Mouse (Mus musculus) kidney, embryonic 15.5 days (tissue): ENCODE data around the gene Zfp697. TPM values are rescaled to one million over a fixed set of nuclear protein-coding genes. Genes with fewer than 3 reads are reported as not detected.
"Not testable (repeated sequence)": the region's sequence is repeated elsewhere in the genome, so short reads cannot be mapped to it uniquely, and the experiment has no call there.

Experiments
- ATAC-seq: fragments of 200-750 bp; cut with Nextera tagmentation; replicated peaks from 2 replicates; pipeline ENCODE4 v1.8.0; 2017; ENCODE audit warnings: moderate TSS enrichment; ENCODE audit not compliant: low FRiP score
- H3K27ac ChIP-seq: fragments of 300-500 bp; sonication (generic); 2 replicates; pipeline ENCODE4 v1.5.1; 2015; ENCODE audit warnings: mild to moderate bottlenecking, inconsistent platforms
- H3K27me3 ChIP-seq: fragments of 300-500 bp; sonication (generic); 2 replicates; pipeline ENCODE4 v1.6.1; 2015; ENCODE audit warnings: inconsistent platforms
- H3K36me3 ChIP-seq: fragments of 300-500 bp; sonication (generic); 2 replicates; pipeline ENCODE4 v1.6.1; 2015; ENCODE audit warnings: inconsistent platforms
- H3K4me1 ChIP-seq: fragments of 300-500 bp; sonication (generic); 2 replicates; pipeline ENCODE4 v1.6.1; 2015; ENCODE audit warnings: inconsistent platforms
- H3K4me2 ChIP-seq: fragments of 300-500 bp; sonication (generic); 2 replicates; pipeline ENCODE4 v1.6.1; 2015; ENCODE audit warnings: moderate library complexity, mild to moderate bottlenecking, inconsistent platforms
- H3K4me3 ChIP-seq: fragments of 300-500 bp; sonication (generic); replicated peaks from 2 replicates; pipeline ENCODE4 v1.5.1; 2015; ENCODE audit warnings: mild to moderate bottlenecking, inconsistent platforms
- H3K9ac ChIP-seq: fragments of 300-500 bp; sonication (generic); 2 replicates; pipeline ENCODE4 v1.6.1; 2015; ENCODE audit warnings: mild to moderate bottlenecking, inconsistent platforms
- H3K9me3 ChIP-seq: fragments of 300-500 bp; sonication (generic); replicated peaks from 2 replicates; pipeline ENCODE4 v1.6.1; 2016; ENCODE audit warnings: inconsistent platforms
- WGBS: fragments of 180-500 bp; shearing (Covaris S2); methylation state at CpG from one replicate; pipeline ENCODE4 v1.1.7; 2015; ENCODE audit warnings: mixed read lengths; 5-methylcytosine and 5-hydroxymethylcytosine counted together
- polyA plus RNA-seq: library from polyadenylated mRNA; unstranded; fragments of >200 nt; fragmentation: Nextera tagmentation; extraction: Ambion mirVana; gene quantifications from 2 replicates; pipeline ENCODE4 v1.2.1, GENCODE M21; 2015

Zfp697 gene
- polyA plus RNA-seq, 1 experiment from 2014 or later, result 14.4 TPM

DNA sequence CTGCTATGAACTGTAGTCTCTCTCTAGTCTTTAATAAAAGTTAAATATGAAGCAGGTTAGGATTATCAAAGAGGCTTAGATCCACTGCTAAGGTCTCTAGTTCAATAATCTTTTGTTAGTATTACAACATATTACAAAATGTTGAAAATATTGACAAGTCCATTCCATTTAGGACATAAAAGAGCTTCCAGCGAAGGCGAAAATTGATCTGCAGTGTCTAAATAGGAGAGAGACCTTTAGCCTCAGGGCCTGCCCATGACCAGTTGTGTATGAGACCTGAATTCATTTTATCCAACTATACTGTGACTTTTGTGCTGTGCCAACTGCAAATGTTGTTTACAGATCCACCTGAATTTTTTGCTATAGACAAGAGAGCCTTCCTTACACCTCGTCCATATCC lies 247.4 kb downstream of the Zfp697 start:
- no peak overlapping the region for H3K27ac ChIP-seq
- H3K27me3 ChIP-seq, result no peaks in the 10 kb centered on the region
- no peak for ATAC-seq
- H3K4me2 ChIP-seq, result no peak overlapping the region
- WGBS, result 89% methylated on average over 3 of the region's 3 CpGs
- H3K36me3 ChIP-seq, result no peaks in the 10 kb centered on the region
- no peak overlapping the region for H3K9ac ChIP-seq
- H3K4me1 ChIP-seq, result no peaks in the 10 kb centered on the region
- H3K4me3 ChIP-seq, result no peak overlapping the region
- H3K9me3 ChIP-seq, result no peaks in the 10 kb centered on the region

DNA sequence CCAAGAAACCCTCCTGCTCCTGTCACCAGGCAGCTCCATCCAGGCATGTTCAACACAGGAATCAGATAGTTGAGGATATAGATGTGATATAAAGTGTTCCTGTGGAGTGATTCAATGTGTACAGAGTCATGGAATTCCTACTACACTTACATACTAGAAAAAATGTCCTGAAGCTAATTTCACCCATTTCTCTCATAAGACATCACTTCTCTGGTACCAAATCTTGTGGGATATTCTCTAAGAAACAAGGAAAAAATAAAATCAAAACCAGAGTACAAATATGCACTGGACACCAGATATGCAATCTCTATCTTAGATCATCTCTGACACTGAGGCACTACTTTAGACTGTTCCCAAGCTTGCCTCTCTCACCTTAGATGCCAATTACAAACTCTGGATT lies 247.9 kb downstream of the Zfp697 start, which contains the start of gene Hsd3b5:
Hsd3b5 (minus strand) TSS at position 101 of the 400 bp plus-strand sequence.
- no peak within 1 kb of the TSS for H3K9ac ChIP-seq
- H3K36me3 ChIP-seq, result no peaks in the 10 kb centered on the region
- H3K4me3 ChIP-seq, result no peak within 1 kb of the TSS
- H3K4me2 ChIP-seq, result no peak within 1 kb of the TSS
- ATAC-seq, result no peak
- no peaks in the 10 kb centered on the region for H3K4me1 ChIP-seq
- no peak within 1 kb of the TSS for H3K27ac ChIP-seq
- no peaks in the 10 kb centered on the region for H3K9me3 ChIP-seq
- H3K27me3 ChIP-seq, result no peaks in the 10 kb centered on the region

DNA sequence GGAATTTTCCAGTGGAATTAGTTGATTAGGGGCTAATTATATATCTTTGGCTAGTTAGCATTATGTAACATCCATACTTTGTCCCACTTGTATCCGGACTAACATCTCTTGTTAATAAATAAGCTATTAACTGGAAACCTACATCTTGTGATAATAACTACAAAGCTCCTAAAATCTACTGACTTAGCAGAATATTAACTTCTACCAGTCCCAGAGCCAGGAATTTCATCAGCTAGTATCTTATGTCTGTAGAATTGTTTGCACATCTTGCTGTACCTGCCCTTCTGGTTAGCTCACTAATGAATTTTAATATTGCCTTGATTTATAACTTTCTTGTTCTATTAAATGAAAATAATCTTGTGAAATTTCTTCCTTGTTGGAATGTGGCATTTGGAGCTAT lies 252.9 kb downstream of the Zfp697 start:
- ATAC-seq, result no peak
- Histone ChIP-seq H3K4me3 (no peak overlapping the region), H3K9me3 (no peaks in the 10 kb centered on the region), H3K4me2 (no peak overlapping the region), H3K9ac (no peak overlapping the region), H3K4me1 (no peaks in the 10 kb centered on the region), H3K27me3 (no peaks in the 10 kb centered on the region), H3K36me3 (no peaks in the 10 kb centered on the region), H3K27ac (no peak overlapping the region)
- 63% methylated on average over 1 of the region's 1 CpGs for WGBS

DNA sequence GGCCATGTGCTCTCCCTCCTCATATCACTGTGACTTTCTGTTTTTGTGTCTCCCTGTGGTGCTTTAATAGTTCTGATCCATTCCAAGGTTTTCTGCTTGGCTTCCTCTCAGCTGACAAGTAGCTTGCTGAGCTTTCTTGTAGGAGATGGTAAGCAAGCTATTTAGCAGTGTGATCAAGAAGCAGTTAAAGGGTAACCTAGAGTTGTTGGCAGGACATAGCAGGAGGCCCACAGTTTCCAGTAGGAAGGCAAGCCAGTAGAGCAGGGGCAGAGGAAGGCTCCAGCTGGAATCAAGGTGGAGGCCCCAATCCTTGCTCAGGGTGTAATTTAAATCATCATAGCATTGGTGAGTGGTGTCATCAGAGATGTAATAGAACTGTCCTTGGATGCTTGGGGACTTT lies 298.5 kb downstream of the Zfp697 start:
- H3K36me3 ChIP-seq, result no peaks in the 10 kb centered on the region
- peak overlapping the region; percentile 30; the same call in 1 of the 2 replicates for H3K27ac ChIP-seq
- ATAC-seq, result no peak
- no peaks in the 10 kb centered on the region for H3K9me3 ChIP-seq
- H3K4me2 ChIP-seq, result no peak overlapping the region
- no peaks in the 10 kb centered on the region for H3K27me3 ChIP-seq
- no peaks in the 10 kb centered on the region for H3K4me1 ChIP-seq
- H3K4me3 ChIP-seq, result no peak overlapping the region
- H3K9ac ChIP-seq, result no peak overlapping the region

DNA sequence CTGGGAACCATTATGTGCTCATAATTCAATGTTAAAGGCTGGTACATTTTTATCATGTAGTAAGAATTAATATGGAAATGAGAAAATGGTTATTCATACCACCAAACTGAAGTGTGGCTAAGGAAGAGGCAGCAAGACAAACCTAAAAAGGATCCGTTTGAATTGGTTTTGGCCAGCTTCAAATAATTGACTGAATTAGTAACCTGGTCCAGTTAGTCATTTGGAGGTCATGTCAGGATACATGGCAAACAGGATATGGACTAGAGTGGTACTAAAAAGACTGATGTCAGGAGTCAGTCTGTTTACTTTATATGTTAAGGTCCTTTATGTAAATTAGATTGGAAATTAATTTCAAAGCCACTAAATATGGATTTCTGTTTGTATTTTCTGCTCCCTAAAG lies 300.1 kb downstream of the Zfp697 start:
- Histone ChIP-seq H3K27ac (no peak overlapping the region), H3K36me3 (no peaks in the 10 kb centered on the region), H3K4me1 (no peaks in the 10 kb centered on the region), H3K9me3 (no peaks in the 10 kb centered on the region), H3K4me3 (no peak overlapping the region), H3K4me2 (no peak overlapping the region), H3K9ac (no peak overlapping the region), H3K27me3 (no peaks in the 10 kb centered on the region)
- ATAC-seq, result no peak
- 68% methylated on average over 1 of the region's 1 CpGs for WGBS

DNA sequence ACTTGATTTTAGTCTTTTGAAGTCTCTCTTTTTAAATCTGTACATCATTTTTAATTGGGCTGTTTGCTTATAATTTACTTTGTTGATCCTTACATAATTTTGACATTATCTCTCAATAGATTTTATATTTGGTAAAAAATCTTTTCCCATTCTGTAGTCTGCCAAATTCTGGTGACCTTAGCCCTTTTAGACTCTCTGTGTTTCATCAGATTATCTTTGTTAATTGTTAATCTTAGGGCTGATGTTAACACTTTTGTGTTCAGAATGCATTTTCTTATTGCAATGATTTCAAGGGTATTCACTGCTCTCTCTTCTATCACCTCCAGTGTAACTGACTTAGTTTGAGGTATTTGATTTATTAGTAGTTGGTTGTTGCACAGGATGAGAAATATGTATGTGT lies 338.5 kb downstream of the Zfp697 start:
- no peak for ATAC-seq
- no peaks in the 10 kb centered on the region for H3K4me1 ChIP-seq
- no peaks in the 10 kb centered on the region for H3K36me3 ChIP-seq
- H3K9ac ChIP-seq, result no peak overlapping the region
- no peaks in the 10 kb centered on the region for H3K27me3 ChIP-seq
- H3K4me3 ChIP-seq, result no peak overlapping the region
- no peaks in the 10 kb centered on the region for H3K9me3 ChIP-seq
- no peak overlapping the region for H3K4me2 ChIP-seq
- no peak overlapping the region for H3K27ac ChIP-seq

DNA sequence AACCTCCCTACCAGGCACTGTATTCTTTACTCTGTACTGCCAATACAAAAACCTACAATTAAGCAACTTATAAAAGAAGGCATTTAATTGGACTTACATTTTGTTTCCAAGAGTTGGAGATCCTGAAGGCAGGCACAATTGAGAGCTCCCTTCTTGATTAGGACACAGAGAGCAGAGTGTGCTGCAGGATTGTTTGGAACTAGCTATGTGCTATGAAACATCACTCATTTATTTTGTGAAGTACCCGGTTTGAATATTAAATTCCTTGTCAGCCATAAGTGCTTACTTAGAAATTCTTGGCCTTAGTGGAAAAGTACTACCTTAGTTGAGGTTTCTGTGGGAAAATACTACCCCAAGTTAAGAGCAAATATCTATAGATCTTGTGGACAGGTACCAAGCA lies 342.1 kb downstream of the Zfp697 start, which contains the start of gene Hsd3b2:
Hsd3b2 (minus strand) TSS at position 168 of the 400 bp plus-strand sequence.
- H3K4me1 ChIP-seq, result no peaks in the 10 kb centered on the region
- H3K36me3 ChIP-seq, result no peaks in the 10 kb centered on the region
- no peak within 1 kb of the TSS for H3K4me2 ChIP-seq
- H3K9me3 ChIP-seq, result no peaks in the 10 kb centered on the region
- H3K9ac ChIP-seq, result no peak within 1 kb of the TSS
- no peak within 1 kb of the TSS for H3K4me3 ChIP-seq
- no peak within 1 kb of the TSS for H3K27ac ChIP-seq
- no peaks in the 10 kb centered on the region for H3K27me3 ChIP-seq
- WGBS, result 80% methylated on average over 1 of the region's 1 CpGs
- no peak for ATAC-seq

DNA sequence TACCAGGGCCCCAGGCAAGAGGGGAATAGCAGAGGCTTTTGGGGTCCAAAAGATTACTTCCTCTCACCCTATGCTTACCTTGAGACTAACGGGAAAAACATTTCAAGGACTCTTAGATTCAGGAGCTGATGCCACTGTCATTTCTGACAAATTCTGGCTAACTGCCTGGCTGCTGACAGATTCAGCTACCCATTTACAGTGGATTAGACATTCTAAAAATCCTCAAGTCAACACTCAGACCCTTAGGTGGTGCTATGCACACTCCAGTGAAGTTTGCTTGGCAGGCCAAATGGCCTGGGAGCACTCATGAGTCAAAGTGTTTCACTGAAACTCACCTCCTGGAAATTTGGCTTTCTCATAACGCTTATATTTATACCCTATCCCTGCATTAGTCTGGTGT lies 344.0 kb downstream of the Zfp697 start:
- Histone ChIP-seq H3K9ac (no peak overlapping the region), H3K4me1 (no peaks in the 10 kb centered on the region), H3K4me2 (no peak overlapping the region), H3K9me3 (no peaks in the 10 kb centered on the region), H3K27ac (no peak overlapping the region), H3K4me3 (no peak overlapping the region), H3K27me3 (no peaks in the 10 kb centered on the region), H3K36me3 (no peaks in the 10 kb centered on the region)
- WGBS, result 85% methylated on average over 2 of the region's 2 CpGs
- no peak for ATAC-seq

DNA sequence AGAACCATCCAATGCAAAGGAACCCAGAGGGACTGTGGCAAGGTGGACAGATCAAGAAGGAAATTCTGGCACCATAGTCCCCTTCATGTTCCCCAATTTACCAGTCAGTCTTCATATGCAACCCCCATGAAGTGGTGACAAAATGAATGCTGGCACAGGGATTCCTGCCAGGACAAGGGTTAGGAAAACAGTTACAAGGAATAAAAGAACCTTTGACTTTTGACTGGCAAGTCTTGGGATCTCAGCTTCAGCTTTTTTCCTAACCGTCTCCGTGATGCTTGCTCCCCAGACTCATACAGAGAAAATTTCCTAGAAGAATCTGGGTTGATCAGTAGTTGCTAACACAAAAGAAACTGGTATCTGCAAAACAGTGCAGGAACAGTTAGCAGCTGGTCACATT lies 351.5 kb downstream of the Zfp697 start:
- H3K4me1 ChIP-seq, result no peaks in the 10 kb centered on the region
- no peaks in the 10 kb centered on the region for H3K27me3 ChIP-seq
- no peaks in the 10 kb centered on the region for H3K36me3 ChIP-seq
- H3K27ac ChIP-seq, result no peak overlapping the region
- WGBS, result 90% methylated on average over 2 of the region's 2 CpGs
- no peak overlapping the region for H3K9ac ChIP-seq
- H3K4me3 ChIP-seq, result no peak overlapping the region
- no peak for ATAC-seq
- no peaks in the 10 kb centered on the region for H3K9me3 ChIP-seq
- no peak overlapping the region for H3K4me2 ChIP-seq

DNA sequence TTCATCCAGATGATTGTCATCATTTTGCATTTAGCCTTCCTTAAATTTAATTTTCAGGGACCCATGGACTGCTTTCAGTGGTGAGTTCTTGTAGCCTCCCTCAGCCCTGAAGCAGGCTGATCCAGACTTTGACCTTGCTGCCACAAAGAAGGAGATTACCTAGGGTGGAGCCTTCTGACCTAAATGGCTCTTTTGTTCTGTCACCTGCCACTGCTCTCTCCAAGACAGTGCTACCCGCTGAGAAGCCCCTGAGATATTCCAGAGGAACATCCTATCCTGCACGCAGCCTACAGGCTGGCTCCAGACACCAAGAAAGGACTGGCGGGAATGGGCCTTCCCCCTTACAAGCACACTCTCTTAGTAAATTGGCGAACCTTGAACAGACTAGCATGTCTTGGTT lies 352.1 kb downstream of the Zfp697 start:
- H3K4me2 ChIP-seq, result no peak overlapping the region
- no peaks in the 10 kb centered on the region for H3K4me1 ChIP-seq
- H3K9me3 ChIP-seq, result no peaks in the 10 kb centered on the region
- no peak overlapping the region for H3K4me3 ChIP-seq
- no peaks in the 10 kb centered on the region for H3K27me3 ChIP-seq
- whole genome bisulfite sequencing, result 75% methylated on average over 4 of the region's 4 CpGs
- no peak overlapping the region for H3K9ac ChIP-seq
- H3K36me3 ChIP-seq, result no peaks in the 10 kb centered on the region
- ATAC-seq, result no peak
- H3K27ac ChIP-seq, result no peak overlapping the region

DNA sequence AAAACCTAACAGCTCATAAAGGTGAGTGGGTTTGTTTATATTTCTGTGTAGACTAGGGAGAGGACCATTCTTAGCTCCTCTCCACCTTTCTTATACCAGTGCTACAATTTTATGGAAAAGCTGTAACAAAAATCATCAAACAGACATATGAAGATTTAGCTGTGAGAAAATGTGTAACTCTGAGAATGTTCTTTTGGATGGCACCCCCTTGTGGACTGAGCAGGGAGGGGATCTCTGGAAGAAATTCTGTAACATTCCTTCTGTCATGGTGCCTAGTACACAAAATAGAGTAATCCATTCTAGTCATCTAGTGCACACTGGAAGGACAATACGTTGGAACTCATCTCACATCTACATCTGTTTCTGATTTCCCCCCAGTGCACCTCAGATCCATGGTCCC lies 358.8 kb downstream of the Zfp697 start:
- H3K9me3 ChIP-seq, H3K4me1 ChIP-seq, H3K27ac ChIP-seq, H3K4me3 ChIP-seq, H3K9ac ChIP-seq, H3K36me3 ChIP-seq, H3K27me3 ChIP-seq, ATAC-seq, H3K4me2 ChIP-seq: not testable (repeated sequence)
- 61% methylated on average over 1 of the region's 1 CpGs for WGBS

DNA sequence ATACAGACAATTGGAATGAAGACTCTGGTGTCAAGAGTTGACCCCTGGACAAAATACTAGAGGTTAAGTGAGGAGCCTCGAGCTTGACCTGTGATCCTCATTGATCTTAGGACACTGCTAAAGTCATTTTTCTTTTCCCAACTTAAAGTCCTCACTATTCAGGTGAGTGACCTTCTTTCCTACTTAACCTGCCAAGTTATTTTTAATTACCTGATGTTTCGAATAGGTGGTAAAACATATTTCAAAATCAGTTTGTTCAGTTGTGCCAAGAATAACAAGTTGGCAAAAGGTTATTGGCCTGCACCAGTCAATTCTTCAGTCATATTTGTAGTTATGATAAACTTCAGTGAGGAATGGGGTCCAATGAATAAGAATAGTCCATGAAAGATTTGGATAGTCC lies 369.9 kb downstream of the Zfp697 start:
- H3K4me2 ChIP-seq, result no peak overlapping the region
- H3K9ac ChIP-seq, result no peak overlapping the region
- H3K4me1 ChIP-seq, result no peaks in the 10 kb centered on the region
- H3K27me3 ChIP-seq, result no peaks in the 10 kb centered on the region
- no peak for ATAC-seq
- H3K27ac ChIP-seq, result no peak overlapping the region
- 58% methylated on average over 2 of the region's 2 CpGs for WGBS
- H3K4me3 ChIP-seq, result no peak overlapping the region
- H3K9me3 ChIP-seq, result no peaks in the 10 kb centered on the region
- H3K36me3 ChIP-seq, result no peaks in the 10 kb centered on the region

DNA sequence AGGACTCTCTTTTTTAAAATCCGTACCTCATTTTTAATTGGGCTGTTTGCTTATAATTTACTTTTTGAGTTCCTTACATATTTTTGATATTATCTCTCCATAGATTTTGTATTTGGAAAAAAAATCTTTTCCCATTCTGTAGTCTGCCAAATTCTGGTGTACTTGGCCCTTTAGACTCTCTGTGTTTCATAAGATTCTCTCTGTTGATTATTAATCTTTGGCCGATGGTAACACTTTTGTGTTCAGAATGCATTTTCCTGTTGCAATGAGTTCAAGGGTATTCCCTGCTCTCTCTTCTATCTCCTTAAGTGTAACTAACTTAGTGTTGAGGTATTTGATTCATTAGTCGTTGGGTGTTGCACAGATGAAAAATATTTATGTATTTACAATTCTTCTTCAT lies 374.6 kb downstream of the Zfp697 start:
- 87% methylated on average over 3 of the region's 3 CpGs for WGBS
- H3K27me3 ChIP-seq, result no peaks in the 10 kb centered on the region
- H3K9me3 ChIP-seq, result no peaks in the 10 kb centered on the region
- no peak overlapping the region for H3K9ac ChIP-seq
- no peak overlapping the region for H3K4me3 ChIP-seq
- no peak overlapping the region for H3K27ac ChIP-seq
- no peaks in the 10 kb centered on the region for H3K4me1 ChIP-seq
- no peak for ATAC-seq
- H3K4me2 ChIP-seq, result no peak overlapping the region
- no peaks in the 10 kb centered on the region for H3K36me3 ChIP-seq
